Mouse (Mus musculus) limb, embryonic 14.5 days (tissue): Measurements from ENCODE around the gene Tsr2. TPM values are rescaled to one million over a fixed set of nuclear protein-coding genes. Genes with fewer than 3 reads are reported as not detected.

ENCODE experiments used
- ATAC-seq: fragments of 200-750 bp; cut with Nextera tagmentation; 2 replicates; pipeline ENCODE4 v1.8.0; 2017; ENCODE audit warnings: low read depth, moderate number of reproducible peaks, moderate TSS enrichment; ENCODE audit not compliant: low FRiP score
- DNase-seq: peaks from one replicate; pipeline ENCODE4 v3.0.0-alpha.2; 2015; ENCODE audit warnings: low spot score
- H3K27ac ChIP-seq: fragments of 300-500 bp; sonication (generic); replicated peaks from 2 replicates; pipeline ENCODE4 v1.5.1; 2014; ENCODE audit warnings: low read depth, mild to moderate bottlenecking, low read length, moderate library complexity, mixed read lengths
- H3K27me3 ChIP-seq: fragments of 300-500 bp; sonication (generic); 2 replicates; pipeline ENCODE4 v1.6.1; 2014; ENCODE audit warnings: low read length, mixed read lengths; ENCODE audit not compliant: control insufficient read depth, insufficient read depth
- H3K36me3 ChIP-seq: fragments of 300-500 bp; sonication (generic); 2 replicates; pipeline ENCODE4 v1.6.1; 2014; ENCODE audit warnings: mild to moderate bottlenecking, low read length, moderate library complexity, mixed read lengths; ENCODE audit not compliant: control insufficient read depth, insufficient read depth
- H3K4me1 ChIP-seq: fragments of 300-500 bp; sonication (generic); 2 replicates; pipeline ENCODE4 v1.6.1; 2014; ENCODE audit warnings: antibody characterized with exemption, low read length, mixed read lengths; ENCODE audit not compliant: control insufficient read depth, insufficient read depth
- H3K4me2 ChIP-seq: fragments of 300-500 bp; sonication (generic); replicated peaks from 2 replicates; pipeline ENCODE4 v1.6.1; 2014; ENCODE audit warnings: low read depth, mild to moderate bottlenecking, low read length, moderate library complexity; ENCODE audit not compliant: severe bottlenecking
- H3K4me3 ChIP-seq: fragments of 300-500 bp; sonication (generic); replicated peaks from 2 replicates; pipeline ENCODE4 v1.5.1; 2014; ENCODE audit warnings: low read length
- H3K9ac ChIP-seq: fragments of 300-500 bp; sonication (generic); 2 replicates; pipeline ENCODE4 v1.6.1; 2014; ENCODE audit warnings: mild to moderate bottlenecking, low read depth, low read length, moderate library complexity; ENCODE audit not compliant: severe bottlenecking
- H3K9me3 ChIP-seq: fragments of 300-500 bp; sonication (generic); 2 replicates; pipeline ENCODE4 v1.6.1; 2016; ENCODE audit warnings: low read length; ENCODE audit not compliant: control insufficient read depth
- POLR2A ChIP-seq: fragments of 200-500 bp; IDR thresholded peaks from 2 replicates; pipeline ENCODE4 v1.8.0; 2012; ENCODE audit warnings: inconsistent platforms, mild to moderate bottlenecking, moderate library complexity, borderline replicate concordance; ENCODE audit not compliant: insufficient read depth, insufficient read length; ENCODE audit errors: extremely low read depth
- WGBS: fragments of 180-500 bp; shearing (Covaris S2); extraction: QIAGEN DNeasy Blood & Tissue Kit; methylation state at CpG from one replicate; pipeline ENCODE4 v1.1.7; 2014; 5-methylcytosine and 5-hydroxymethylcytosine counted together
- polyA plus RNA-seq, 2 experiments: library from polyadenylated mRNA; depleted of rRNA in 1 of 2; stranded (reverse) in 1 of 2; unstranded in 1 of 2; fragments of >200 nt; fragmentation: Nextera tagmentation in 1 of 2; extraction: Ambion mirVana in 1 of 2; gene quantifications; 2 replicates each; pipeline versions ENCODE4 v1.2.1 to v1.2.3; 2012 to 2014

The Tsr2 gene
- polyA plus RNA-seq, 2 experiments = 34.9 to 40.3 TPM

DNA sequence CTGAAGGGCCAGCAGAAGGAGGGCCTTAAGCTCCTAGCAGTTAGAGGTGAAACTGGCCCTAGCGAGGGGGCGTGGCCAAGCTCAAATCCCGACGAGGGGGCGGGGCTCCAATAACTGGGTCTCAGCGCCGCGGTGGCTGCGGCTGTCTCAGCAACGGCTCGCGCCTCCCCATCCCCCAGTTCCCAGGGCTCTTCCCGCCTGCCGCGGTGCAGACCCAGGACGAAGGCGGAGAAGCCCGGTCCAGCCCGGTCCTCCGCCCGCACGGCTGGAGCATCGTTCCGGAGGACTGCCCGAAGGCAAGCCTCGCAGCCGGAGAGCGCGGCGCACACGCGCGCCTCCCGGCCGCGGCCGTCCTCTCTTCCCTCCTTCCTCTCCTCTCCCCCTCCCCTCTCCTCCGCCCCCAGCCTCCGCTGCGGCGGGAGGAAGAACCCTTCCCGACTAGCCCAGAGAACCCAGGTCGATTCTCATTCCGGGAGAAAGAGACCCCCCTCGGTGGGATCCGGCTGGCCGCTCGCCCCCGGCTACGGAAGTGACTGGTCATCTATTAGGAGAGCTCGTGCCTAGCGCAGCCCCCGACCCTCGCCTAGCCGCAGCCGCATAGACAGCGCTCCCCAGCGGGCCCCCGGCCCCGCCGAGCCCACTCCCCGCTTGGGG, 49.4 kb downstream of the Tsr2 start:
- DNase-seq (peak; percentile 87), ATAC-seq (peak; percentile 90)
- WGBS = 16% methylated on average over 23 of the region's 62 CpGs
- Histone ChIP-seq H3K9me3 (no peaks in the 10 kb centered on the region), H3K9ac (peak overlapping the region; percentile 84), H3K27me3 (no peaks in the 10 kb centered on the region), H3K4me2 (peak overlapping the region; percentile 68), H3K36me3 (no peaks in the 10 kb centered on the region), H3K27ac (peak overlapping the region; percentile 87), H3K4me3 (peak overlapping the region; percentile 64), H3K4me1 (0 out of 2 replicates have a peak, but pooled peaks cover 5% of the 10 kb centered on the region)
- 0 out of 2 replicates have a peak, but pooled peaks have one; percentile 50 for TF ChIP-seq POLR2A

DNA sequence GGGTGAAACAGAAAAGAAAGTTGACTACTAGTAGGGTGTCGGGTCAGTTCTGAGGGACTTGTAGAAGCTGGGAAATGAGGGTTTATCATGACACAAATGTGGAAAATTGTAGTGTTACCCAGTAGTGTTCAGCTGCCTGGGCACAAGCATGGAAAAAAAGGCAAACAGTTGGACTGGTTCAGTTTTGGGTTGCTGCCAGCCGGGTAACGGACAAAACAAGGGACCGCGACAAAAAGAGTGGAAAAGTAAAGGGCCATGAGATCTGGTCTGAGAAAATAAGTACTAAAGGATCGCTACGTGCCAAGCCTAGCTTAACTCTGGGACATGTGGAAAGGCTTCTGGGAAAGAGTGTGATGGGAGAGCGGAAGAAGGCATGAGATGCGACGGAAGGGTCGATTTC, 50.0 kb downstream of the Tsr2 start:
- H3K9ac ChIP-seq = no peak overlapping the region

DNA sequence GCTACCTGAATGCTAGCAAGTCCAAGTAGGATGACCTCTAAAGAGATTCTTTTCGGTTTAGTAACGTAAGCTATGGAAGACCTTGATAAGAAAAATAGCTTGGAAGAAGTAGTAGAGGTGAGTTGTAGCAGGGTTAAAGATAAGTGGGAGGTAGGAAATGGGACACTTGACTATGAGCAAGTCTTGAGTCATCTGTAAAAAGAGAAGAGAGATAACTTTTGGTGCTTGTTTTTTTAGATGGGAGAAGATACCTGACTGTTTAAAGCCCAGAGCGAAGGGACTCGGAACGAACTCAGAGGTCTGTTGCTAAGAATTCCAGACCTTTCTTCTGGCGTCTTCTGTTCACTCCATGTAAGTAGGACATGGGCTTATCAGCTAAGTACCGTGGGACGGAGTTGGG, 50.5 kb downstream of the Tsr2 start, which contains the start of gene Fgd1:
Gene Fgd1 (plus strand): TSS at position 301 of the 400 bp plus-strand sequence.
- ATAC-seq (no peak), DNase-seq (no peak)
- Histone ChIP-seq H3K27ac (peak within 1 kb of the TSS; percentile 87), H3K4me3 (peak within 1 kb of the TSS; percentile 64), H3K27me3 (no peaks in the 10 kb centered on the region), H3K9ac (peak within 1 kb of the TSS; percentile 84), H3K4me1 (0 out of 2 replicates have a peak, but pooled peaks cover 5% of the 10 kb centered on the region), H3K9me3 (no peaks in the 10 kb centered on the region), H3K4me2 (peak within 1 kb of the TSS; percentile 68), H3K36me3 (no peaks in the 10 kb centered on the region)
- 89% methylated on average over 8 of the region's 8 CpGs for WGBS
- no peak for TF ChIP-seq POLR2A

More for the DNA sequence above, 50.0 kb downstream of the Tsr2 start:
- Histone ChIP-seq H3K36me3 (no peaks in the 10 kb centered on the region), H3K4me3 (peak overlapping the region; percentile 64), H3K9me3 (no peaks in the 10 kb centered on the region), H3K27ac (peak overlapping the region; percentile 87), H3K4me2 (peak overlapping the region; percentile 68), H3K27me3 (no peaks in the 10 kb centered on the region), H3K4me1 (0 out of 2 replicates have a peak, but pooled peaks cover 5% of the 10 kb centered on the region)
- ATAC-seq (no peak; the same call in 1 of the 2 replicates), DNase-seq (no peak)
- WGBS = 50% methylated on average over 11 of the region's 11 CpGs
- TF ChIP-seq POLR2A = no peak

GRCm38 (mm10) chrX:151041223-151041622, 55.1 kb downstream of the Tsr2 start:
- H3K36me3 ChIP-seq = no peaks in the 10 kb centered on the region
- ATAC-seq (no peak), DNase-seq (no peak)
- H3K4me2 ChIP-seq = no peak overlapping the region
- no peak overlapping the region for H3K27ac ChIP-seq
- no peak overlapping the region for H3K4me3 ChIP-seq
- H3K4me1 ChIP-seq = no peaks in the 10 kb centered on the region
- no peaks in the 10 kb centered on the region for H3K9me3 ChIP-seq
- WGBS = 45% methylated on average over 5 of the region's 5 CpGs
- no peaks in the 10 kb centered on the region for H3K27me3 ChIP-seq
- no peak overlapping the region for H3K9ac ChIP-seq
- TF ChIP-seq POLR2A = no peak

Other genes starting within 250 kb of the Tsr2 start
- gene Gnl3l, start 79.2 kb downstream of the Tsr2 start, polyA plus RNA-seq (2012; rRNA removed) = 17.2 and 17.6 TPM in 2 replicates
- gene Gnl3l, start 79.2 kb downstream of the Tsr2 start, polyA plus RNA-seq (2014; fragmentation: Nextera tagmentation; extraction: Ambion mirVana) = 20.6 and 21.0 TPM in 2 replicates
- gene Fgd1, start 50.4 kb downstream of the Tsr2 start, polyA plus RNA-seq (2012; rRNA removed) = 42.8 and 49.9 TPM in 2 replicates
- gene Fgd1, start 50.4 kb downstream of the Tsr2 start, polyA plus RNA-seq (2014; fragmentation: Nextera tagmentation; extraction: Ambion mirVana) = 15.7 and 18.6 TPM in 2 replicates
- gene Wnk3, start 101.5 kb upstream of the Tsr2 start, polyA plus RNA-seq (2012; rRNA removed) = 3.2 and 3.3 TPM in 2 replicates
- 2.6 and 3.8 TPM in 2 replicates for gene Wnk3, start 101.5 kb upstream of the Tsr2 start, polyA plus RNA-seq (2014; fragmentation: Nextera tagmentation; extraction: Ambion mirVana)
- gene Fam120c, start 247.6 kb upstream of the Tsr2 start, polyA plus RNA-seq (2012; rRNA removed) = 4.8 and 5.3 TPM in 2 replicates
- 4.0 and 5.2 TPM in 2 replicates for gene Fam120c, start 247.6 kb upstream of the Tsr2 start, polyA plus RNA-seq (2014; fragmentation: Nextera tagmentation; extraction: Ambion mirVana)